Mouse (Mus musculus): ENCODE results near the gene Pbx1.

GRCm38 (mm10) chr1:168167781-168168180, 264.3 kb downstream of the Pbx1 start:
- TF ChIP-seq ZNF384 (IDR thresholded peaks at IDR 0.05; ENCODE audit: low read depth, low read length) (no peak), HCFC1 (IDR thresholded peaks at IDR 0.05; ENCODE audit: borderline replicate concordance, insufficient read depth, low read length) (no peak), CHD2 (IDR thresholded peaks at IDR 0.05; ENCODE audit: low read depth, low read length) (no peak), ZC3H11A (IDR thresholded peaks at IDR 0.05; ENCODE audit: borderline replicate concordance, low read depth, low read length) (no peak)

Measured in ES-E14 (cell line).